Mouse (Mus musculus) testis, adult 2 months (tissue): ENCODE measurements around the gene 5730455P16Rik. TPM values are rescaled to one million over a fixed set of nuclear protein-coding genes. Genes with fewer than 3 reads are reported as not detected.
"Not testable (repeated sequence)": the region's sequence is repeated elsewhere in the genome, so short reads cannot be mapped to it uniquely, and the experiment has no call there.

Source experiments
- H3K27ac ChIP-seq: fragments of 200-500 bp; 2 replicates; pipeline ENCODE4 v1.5.1; 2012; ENCODE audit warnings: low read depth, low read length; ENCODE audit not compliant: control insufficient read depth, insufficient read depth
- H3K27me3 ChIP-seq: fragments of 200-500 bp; 2 replicates; pipeline ENCODE4 v1.6.1; 2012; ENCODE audit warnings: mild to moderate bottlenecking, low read length, moderate library complexity; ENCODE audit not compliant: control insufficient read depth, insufficient read depth
- H3K36me3 ChIP-seq: fragments of 200-500 bp; 2 replicates; pipeline ENCODE4 v1.6.1; 2012; ENCODE audit warnings: mild to moderate bottlenecking, low read length; ENCODE audit not compliant: control insufficient read depth, insufficient read depth
- H3K4me1 ChIP-seq: fragments of 200-500 bp; 2 replicates; pipeline ENCODE4 v1.6.1; 2012; ENCODE audit warnings: low read length; ENCODE audit not compliant: control insufficient read depth, insufficient read depth
- H3K4me3 ChIP-seq: fragments of 200-500 bp; 2 replicates; pipeline ENCODE4 v1.5.1; 2012; ENCODE audit warnings: low read depth, mild to moderate bottlenecking, low read length, moderate library complexity, mixed read lengths; ENCODE audit not compliant: control insufficient read depth
- CTCF ChIP-seq: fragments of 200-500 bp; IDR thresholded peaks from 2 replicates; pipeline ENCODE4 v1.5.1; 2012; ENCODE audit warnings: low read depth, mild to moderate bottlenecking, inconsistent platforms, low read length, moderate library complexity; ENCODE audit not compliant: control insufficient read depth, insufficient read depth, insufficient replicate concordance
- POLR2A ChIP-seq: fragments of 200-500 bp; IDR thresholded peaks from 2 replicates; pipeline ENCODE4 v1.6.1; 2012; ENCODE audit warnings: low read depth, mild to moderate bottlenecking, inconsistent platforms, low read length, moderate library complexity; ENCODE audit not compliant: control insufficient read depth
- polyA plus RNA-seq: library from polyadenylated mRNA; depleted of rRNA; stranded (reverse); fragments of >200 nt; gene quantifications from 2 replicates; pipeline ENCODE4 v1.2.3, GENCODE M21; 2012; rRNA removed

Gene 5730455P16Rik
- 1.7 and 2.1 TPM in 2 replicates for polyA plus RNA-seq

GRCm38 (mm10) chr11:80377712-80378451, at the start of gene 5730455P16Rik:
5730455P16Rik (minus strand) TSS chr11:80378034.
- TF ChIP-seq POLR2A (peak; percentile 58), CTCF (no peak)
- no peaks in the 10 kb centered on the region; the same call in 1 of the 2 replicates for H3K36me3 ChIP-seq
- H3K27me3 ChIP-seq, result no peaks in the 10 kb centered on the region
- no peaks in the 10 kb centered on the region; the same call in 1 of the 2 replicates for H3K4me1 ChIP-seq
- no peak within 1 kb of the TSS for H3K27ac ChIP-seq
- peak within 1 kb of the TSS; percentile 92 for H3K4me3 ChIP-seq

GRCm38 (mm10) chr11:80426029-80426813, 48.4 kb upstream of the 5730455P16Rik start:
- H3K4me3 ChIP-seq, H3K36me3 ChIP-seq, H3K27me3 ChIP-seq, H3K4me1 ChIP-seq, H3K27ac ChIP-seq: not testable (repeated sequence)

- Histone ChIP-seq H3K36me3 (no peaks in the 10 kb centered on the region), H3K27me3 (no peaks in the 10 kb centered on the region), H3K4me3 (no peak overlapping the region), H3K4me1 (peaks cover 2% of the 10 kb centered on the region; the same call in 1 of the 2 replicates), H3K27ac (no peak overlapping the region)
- TF ChIP-seq CTCF (no peak), POLR2A (no peak)
Measured at GRCm38 (mm10) chr11:80425247-80425778, 47.5 kb upstream of the 5730455P16Rik start.

GRCm38 (mm10) chr11:80424691-80425090, 46.9 kb upstream of the 5730455P16Rik start:
- TF ChIP-seq CTCF (no peak), POLR2A (no peak)
- H3K4me1 ChIP-seq, result peaks cover 1% of the 10 kb centered on the region; the same call in 1 of the 2 replicates
- H3K27ac ChIP-seq, result no peak overlapping the region
- no peaks in the 10 kb centered on the region for H3K36me3 ChIP-seq
- H3K27me3 ChIP-seq, result no peaks in the 10 kb centered on the region
- H3K4me3 ChIP-seq, result no peak overlapping the region

- Histone ChIP-seq H3K27me3 (no peaks in the 10 kb centered on the region), H3K4me3 (no peak overlapping the region), H3K27ac (no peak overlapping the region), H3K36me3 (no peaks in the 10 kb centered on the region), H3K4me1 (no peaks in the 10 kb centered on the region)
- TF ChIP-seq CTCF, result no peak
- no peak for TF ChIP-seq POLR2A
Measured at GRCm38 (mm10) chr11:80421421-80422047, 43.7 kb upstream of the 5730455P16Rik start.

- H3K27me3 ChIP-seq, result no peaks in the 10 kb centered on the region
- H3K27ac ChIP-seq, result no peak overlapping the region
- H3K4me3 ChIP-seq, result no peak overlapping the region
- H3K4me1 ChIP-seq, result no peaks in the 10 kb centered on the region
- no peaks in the 10 kb centered on the region for H3K36me3 ChIP-seq
- TF ChIP-seq CTCF (no peak), POLR2A (no peak)
Measured at GRCm38 (mm10) chr11:80420202-80420984, 42.6 kb upstream of the 5730455P16Rik start.

GRCm38 (mm10) chr11:80419743-80420142, 41.9 kb upstream of the 5730455P16Rik start:
- TF ChIP-seq CTCF, result no peak
- no peak for TF ChIP-seq POLR2A
- Histone ChIP-seq H3K27ac (no peak overlapping the region), H3K27me3 (no peaks in the 10 kb centered on the region), H3K36me3 (no peaks in the 10 kb centered on the region), H3K4me3 (no peak overlapping the region), H3K4me1 (no peaks in the 10 kb centered on the region)
